Mouse (Mus musculus) kidney, postnatal 36 days (tissue): ENCODE data around the gene Trem1.

Source experiments
- DNase-seq, 2 experiments: peaks; one replicate each; pipeline ENCODE4 v3.0.0; 2021 to 2022; ENCODE audit warnings: mixed read lengths in 2 of 2

Trem1 gene

GRCm38 (mm10) chr17:48232518-48232917 lies at the start of gene Trem1:
Gene Trem1 (plus strand): TSS chr17:48232768.
- DNase-seq: no peak

- DNase-seq: peak in 1 of 2 experiments; percentile 2
These were observed 47.3 kb upstream of the Trem1 start for GRCm38 (mm10) chr17:48185252-48185651.

- DNase-seq: no peak
These were observed 40.2 kb upstream of the Trem1 start for GRCm38 (mm10) chr17:48192366-48192765.

GRCm38 (mm10) chr17:48203086-48203485 lies 29.5 kb upstream of the Trem1 start:
- no peak for DNase-seq

- no peak for DNase-seq
These were observed 20.0 kb upstream of the Trem1 start for GRCm38 (mm10) chr17:48212596-48212995.

GRCm38 (mm10) chr17:48213511-48213910 lies 19.1 kb upstream of the Trem1 start:
- no peak for DNase-seq

- DNase-seq: no peak
These were observed 17.1 kb upstream of the Trem1 start for GRCm38 (mm10) chr17:48215429-48215828.

GRCm38 (mm10) chr17:48230680-48231079 lies 1.9 kb upstream of the Trem1 start:
- DNase-seq: no peak

- DNase-seq: no peak
These were observed 1.2 kb downstream of the Trem1 start for GRCm38 (mm10) chr17:48233789-48234188.

GRCm38 (mm10) chr17:48234550-48234949 lies 2.0 kb downstream of the Trem1 start:
- no peak for DNase-seq

- DNase-seq: no peak
These were observed 3.3 kb downstream of the Trem1 start for GRCm38 (mm10) chr17:48235773-48236370.

GRCm38 (mm10) chr17:48237621-48238020 lies 5.1 kb downstream of the Trem1 start:
- DNase-seq: no peak

- peak in 1 of 2 experiments; percentile 8 for DNase-seq
These were observed 14.8 kb downstream of the Trem1 start, which contains the start of gene Trem3 for GRCm38 (mm10) chr17:48247221-48247928. Gene Trem3 (plus strand): TSS chr17:48247777.

- DNase-seq: no peak
These were observed 16.5 kb downstream of the Trem1 start for GRCm38 (mm10) chr17:48249039-48249438.

GRCm38 (mm10) chr17:48249501-48249900 lies 16.9 kb downstream of the Trem1 start:
- no peak for DNase-seq

- DNase-seq: no peak
These were observed 18.1 kb downstream of the Trem1 start for GRCm38 (mm10) chr17:48250631-48251030.

GRCm38 (mm10) chr17:48256575-48256974 lies 24.0 kb downstream of the Trem1 start:
- DNase-seq: no peak

- no peak for DNase-seq
These were observed 29.3 kb downstream of the Trem1 start for GRCm38 (mm10) chr17:48261868-48262267.

- DNase-seq: no peak
These were observed 31.3 kb downstream of the Trem1 start, which contains the start of gene Treml4 for GRCm38 (mm10) chr17:48263741-48264362. Gene Treml4 (plus strand): TSS chr17:48264295.

GRCm38 (mm10) chr17:48264662-48265061 lies 32.1 kb downstream of the Trem1 start:
- no peak for DNase-seq

- DNase-seq: no peak
These were observed 33.6 kb downstream of the Trem1 start for GRCm38 (mm10) chr17:48266138-48266537.

- DNase-seq: no peak
These were observed 34.2 kb downstream of the Trem1 start for GRCm38 (mm10) chr17:48266610-48267304.

GRCm38 (mm10) chr17:48267591-48267990 lies 35.0 kb downstream of the Trem1 start:
- no peak for DNase-seq
